Mouse (Mus musculus): ENCODE measurements around the gene Gm5771. TPM values are rescaled to one million over a fixed set of nuclear protein-coding genes. Genes with fewer than 3 reads are reported as not detected.
"Not testable (repeated sequence)": the region's sequence is repeated elsewhere in the genome, so short reads cannot be mapped to it uniquely, and the experiment has no call there.

Gene Gm5771
- polyA plus RNA-seq (2014; fragmentation: Nextera tagmentation; extraction: Ambion mirVana): not detected in 2 replicates

- DNase-seq (ENCODE audit: low spot score); H3K9ac ChIP-seq (ENCODE audit: low read length); H3K27ac ChIP-seq (ENCODE audit: low read depth, low read length); ATAC-seq; H3K4me3 ChIP-seq (ENCODE audit: low read depth, low read length); H3K4me2 ChIP-seq (ENCODE audit: low read length); H3K36me3 ChIP-seq (ENCODE audit: control insufficient read depth, insufficient read depth, low read length); H3K4me1 ChIP-seq (ENCODE audit: control insufficient read depth, insufficient read depth, low read length); H3K27me3 ChIP-seq (replicated peaks; ENCODE audit: control insufficient read depth, insufficient read depth, low read length); H3K9me3 ChIP-seq (replicated peaks; ENCODE audit: control insufficient read depth, low read length): not testable (repeated sequence)
These were observed at the start of gene Gm5771 for GRCm38 (mm10) chr6:41392056-41392455. Gene Gm5771 (plus strand): TSS chr6:41392356.

GRCm38 (mm10) chr6:41353932-41354331 lies 38.2 kb upstream of the Gm5771 start, which contains the start of gene Try10:
Gene Try10 (plus strand): TSS chr6:41354105.
- Histone ChIP-seq H3K4me1 (ENCODE audit: control insufficient read depth, insufficient read depth, low read length) (no peaks in the 10 kb centered on the region), H3K4me3 (ENCODE audit: low read depth, low read length) (no peak within 1 kb of the TSS), H3K27ac (ENCODE audit: low read depth, low read length) (no peak within 1 kb of the TSS), H3K9ac (ENCODE audit: low read length) (no peak within 1 kb of the TSS), H3K27me3 (replicated peaks; ENCODE audit: control insufficient read depth, insufficient read depth, low read length) (no peaks in the 10 kb centered on the region), H3K36me3 (ENCODE audit: control insufficient read depth, insufficient read depth, low read length) (no peaks in the 10 kb centered on the region), H3K4me2 (ENCODE audit: low read length) (no peak within 1 kb of the TSS), H3K9me3 (replicated peaks; ENCODE audit: control insufficient read depth, low read length) (no peaks in the 10 kb centered on the region)
- ATAC-seq (no peak), DNase-seq (ENCODE audit: low spot score) (no peak)
- 83% methylated on average over 2 of the region's 2 CpGs for WGBS

DNA sequence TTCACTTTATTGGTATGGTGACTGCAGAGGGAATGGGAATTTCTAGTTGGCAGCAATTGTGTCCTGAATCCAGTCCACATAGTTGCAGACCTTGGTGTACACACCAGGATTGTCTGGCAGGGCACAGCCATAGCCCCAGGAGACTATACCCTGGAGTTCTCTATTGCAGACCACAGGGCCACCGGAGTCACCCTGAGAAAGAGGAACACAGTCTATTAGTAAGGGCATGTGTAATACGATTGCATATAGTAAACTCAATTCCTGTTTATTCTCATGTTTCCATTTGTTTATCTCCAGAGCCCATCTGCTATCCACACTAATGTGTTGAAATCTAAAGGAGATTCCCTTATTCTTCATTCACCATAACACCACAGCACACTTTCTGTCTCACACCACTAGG lies 18.4 kb upstream of the Gm5771 start:
- H3K4me3 ChIP-seq (ENCODE audit: low read depth, low read length); DNase-seq (ENCODE audit: low spot score); H3K27ac ChIP-seq (ENCODE audit: low read depth, low read length); ATAC-seq; H3K9ac ChIP-seq (ENCODE audit: low read length); H3K9me3 ChIP-seq (replicated peaks; ENCODE audit: control insufficient read depth, low read length); H3K36me3 ChIP-seq (ENCODE audit: control insufficient read depth, insufficient read depth, low read length); H3K27me3 ChIP-seq (replicated peaks; ENCODE audit: control insufficient read depth, insufficient read depth, low read length); H3K4me2 ChIP-seq (ENCODE audit: low read length); H3K4me1 ChIP-seq (ENCODE audit: control insufficient read depth, insufficient read depth, low read length): not testable (repeated sequence)
- 86% methylated on average over 1 of the region's 2 CpGs for WGBS

GRCm38 (mm10) chr6:41377578-41377977 lies 14.6 kb upstream of the Gm5771 start, which contains the start of gene Prss3:
Gene Prss3 (minus strand): TSS chr6:41377678.
- not testable (repeated sequence) for H3K27me3 ChIP-seq (replicated peaks; ENCODE audit: control insufficient read depth, insufficient read depth, low read length); H3K36me3 ChIP-seq (ENCODE audit: control insufficient read depth, insufficient read depth, low read length); H3K27ac ChIP-seq (ENCODE audit: low read depth, low read length); ATAC-seq; H3K4me1 ChIP-seq (ENCODE audit: control insufficient read depth, insufficient read depth, low read length); H3K4me3 ChIP-seq (ENCODE audit: low read depth, low read length); H3K4me2 ChIP-seq (ENCODE audit: low read length); DNase-seq (ENCODE audit: low spot score); H3K9ac ChIP-seq (ENCODE audit: low read length); H3K9me3 ChIP-seq (replicated peaks; ENCODE audit: control insufficient read depth, low read length)

DNA sequence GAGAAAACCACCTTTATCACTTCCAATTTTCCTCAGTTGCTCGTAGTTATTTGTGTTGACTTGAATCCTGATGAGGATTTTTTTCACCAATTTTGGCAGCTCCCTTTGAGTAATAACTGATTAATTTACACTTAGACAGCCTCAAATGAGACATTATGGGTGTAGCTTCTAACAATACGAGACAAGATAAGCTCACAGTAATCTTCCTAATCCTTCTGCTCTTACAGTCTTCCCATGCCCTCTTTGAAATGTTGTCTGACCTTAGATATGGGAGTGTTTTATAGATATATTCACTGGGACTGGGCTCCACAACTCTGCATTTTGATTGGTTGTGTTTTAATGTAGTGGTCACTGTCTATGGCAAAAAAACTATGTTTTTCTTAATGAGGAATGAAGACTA lies 5.4 kb upstream of the Gm5771 start:
- 81% methylated on average over 2 of the region's 2 CpGs for WGBS
- DNase-seq (ENCODE audit: low spot score): no peak
- Histone ChIP-seq H3K27ac (ENCODE audit: low read depth, low read length) (no peak overlapping the region), H3K9me3 (replicated peaks; ENCODE audit: control insufficient read depth, low read length) (no peaks in the 10 kb centered on the region), H3K9ac (ENCODE audit: low read length) (no peak overlapping the region), H3K36me3 (ENCODE audit: control insufficient read depth, insufficient read depth, low read length) (no peaks in the 10 kb centered on the region), H3K4me3 (ENCODE audit: low read depth, low read length) (no peak overlapping the region), H3K27me3 (replicated peaks; ENCODE audit: control insufficient read depth, insufficient read depth, low read length) (no peaks in the 10 kb centered on the region), H3K4me1 (ENCODE audit: control insufficient read depth, insufficient read depth, low read length) (no peaks in the 10 kb centered on the region), H3K4me2 (ENCODE audit: low read length) (no peak overlapping the region)
- no peak for ATAC-seq

DNA sequence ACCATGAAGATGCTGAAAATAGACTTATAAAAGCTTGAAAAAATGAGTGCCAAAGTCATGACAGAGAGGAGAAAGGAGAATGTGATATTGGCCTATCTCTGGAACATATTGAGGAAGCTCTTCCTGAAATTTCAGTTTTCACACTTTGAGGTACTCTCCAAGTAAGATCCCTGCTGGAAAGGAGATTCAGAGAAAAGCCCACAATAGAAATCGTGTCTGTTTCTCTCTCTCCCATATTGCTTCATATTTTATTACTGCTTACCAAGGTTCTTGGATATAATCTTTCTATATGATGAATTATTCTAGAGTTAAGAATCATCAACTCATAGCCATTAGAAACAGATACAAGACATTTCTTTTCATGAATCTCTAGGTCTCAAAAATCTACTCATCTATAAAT lies 516 bp upstream of the Gm5771 start:
- DNase-seq (ENCODE audit: low spot score); H3K4me3 ChIP-seq (ENCODE audit: low read depth, low read length); H3K27ac ChIP-seq (ENCODE audit: low read depth, low read length); ATAC-seq; H3K9ac ChIP-seq (ENCODE audit: low read length); H3K4me1 ChIP-seq (ENCODE audit: control insufficient read depth, insufficient read depth, low read length); H3K36me3 ChIP-seq (ENCODE audit: control insufficient read depth, insufficient read depth, low read length); H3K27me3 ChIP-seq (replicated peaks; ENCODE audit: control insufficient read depth, insufficient read depth, low read length); H3K4me2 ChIP-seq (ENCODE audit: low read length); H3K9me3 ChIP-seq (replicated peaks; ENCODE audit: control insufficient read depth, low read length): not testable (repeated sequence)
- 83% methylated on average over 1 of the region's 1 CpGs for WGBS

GRCm38 (mm10) chr6:41442261-41442660 lies 50.1 kb downstream of the Gm5771 start:
- 89% methylated on average over 2 of the region's 2 CpGs for WGBS
- not testable (repeated sequence) for H3K4me2 ChIP-seq (ENCODE audit: low read length); H3K27ac ChIP-seq (ENCODE audit: low read depth, low read length); H3K9me3 ChIP-seq (replicated peaks; ENCODE audit: control insufficient read depth, low read length); H3K27me3 ChIP-seq (replicated peaks; ENCODE audit: control insufficient read depth, insufficient read depth, low read length); H3K9ac ChIP-seq (ENCODE audit: low read length); H3K36me3 ChIP-seq (ENCODE audit: control insufficient read depth, insufficient read depth, low read length); H3K4me1 ChIP-seq (ENCODE audit: control insufficient read depth, insufficient read depth, low read length); DNase-seq (ENCODE audit: low spot score); H3K4me3 ChIP-seq (ENCODE audit: low read depth, low read length); ATAC-seq

DNA sequence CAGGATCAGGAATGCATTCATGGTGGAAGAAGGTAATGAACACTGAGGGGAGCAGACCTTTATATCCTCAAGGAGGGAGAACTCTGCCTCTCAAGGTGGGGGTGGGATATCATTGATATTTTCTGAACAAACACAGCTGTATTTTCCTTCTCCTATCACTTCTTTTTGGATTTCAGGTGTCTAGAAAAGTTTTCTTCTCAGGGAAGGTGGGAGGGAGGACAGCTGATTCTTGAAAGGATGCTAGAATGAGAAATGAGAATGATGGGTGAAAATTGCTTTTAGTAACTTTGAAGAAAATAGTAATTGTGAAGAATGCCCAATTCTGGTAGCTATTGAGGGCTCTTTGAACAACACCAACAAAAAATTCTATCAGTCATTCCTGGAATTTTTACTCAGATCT lies 53.9 kb downstream of the Gm5771 start, which contains the start of gene Gm10334:
TSS of gene Gm10334 (minus strand) at position 101 of the 400 bp plus-strand sequence.
- not testable (repeated sequence) for ATAC-seq; H3K27me3 ChIP-seq (replicated peaks; ENCODE audit: control insufficient read depth, insufficient read depth, low read length); H3K4me2 ChIP-seq (ENCODE audit: low read length); H3K4me1 ChIP-seq (ENCODE audit: control insufficient read depth, insufficient read depth, low read length); H3K27ac ChIP-seq (ENCODE audit: low read depth, low read length); DNase-seq (ENCODE audit: low spot score); H3K36me3 ChIP-seq (ENCODE audit: control insufficient read depth, insufficient read depth, low read length); H3K4me3 ChIP-seq (ENCODE audit: low read depth, low read length); H3K9ac ChIP-seq (ENCODE audit: low read length); H3K9me3 ChIP-seq (replicated peaks; ENCODE audit: control insufficient read depth, low read length)

Data from forebrain, embryonic 14.5 days (tissue).